Mouse (Mus musculus) gastrocnemius, postnatal 10 days (tissue): ENCODE measurements at regions not wholly inside any gene's neighbourhood (a gene's known extent, or its start where the extent isn't known, plus 50 kb on each side); places are given as distances from the start of the nearest gene placed in this dataset.

Experiments used
- DNase-seq: peaks from one replicate; pipeline ENCODE4 v3.0.0; 2021; ENCODE audit warnings: mixed read lengths

DNA sequence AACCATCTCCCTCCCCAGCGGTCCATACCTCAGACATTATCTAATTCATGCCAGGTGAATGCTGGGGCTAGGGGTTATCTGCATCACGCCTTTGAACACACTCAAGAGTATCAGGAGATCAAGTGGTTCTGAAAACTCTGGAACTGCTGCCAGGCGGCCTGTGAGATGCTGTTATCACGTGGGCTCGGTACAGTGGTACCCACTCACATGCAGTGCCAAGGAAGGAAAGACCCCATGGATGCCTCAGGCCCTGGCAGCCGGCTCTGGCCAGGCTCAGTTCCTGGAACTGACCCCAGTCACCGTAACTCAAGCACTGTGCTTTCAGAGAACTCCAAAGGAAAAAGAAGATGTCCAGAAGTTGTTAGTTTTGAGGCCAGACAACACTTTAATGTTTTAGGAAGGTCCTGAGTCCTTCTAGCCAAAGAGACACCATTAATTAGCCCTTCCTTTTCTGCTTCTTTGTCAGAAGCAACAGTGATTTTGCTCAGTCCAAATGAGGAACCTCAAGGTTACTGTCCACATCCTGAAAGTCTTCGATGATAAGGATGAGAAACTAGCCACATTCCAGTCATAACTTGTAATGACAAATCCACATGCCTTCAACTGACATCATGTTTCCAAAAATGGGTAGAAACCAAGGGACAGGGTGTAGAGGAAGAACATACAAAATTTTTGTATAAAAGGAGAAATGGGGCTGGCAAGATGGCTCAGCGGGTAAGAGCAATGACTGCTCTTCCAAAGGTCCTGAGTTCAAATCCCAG lies 126.1 kb downstream of the Zbtb18 start:
- no peak for DNase-seq

DNA sequence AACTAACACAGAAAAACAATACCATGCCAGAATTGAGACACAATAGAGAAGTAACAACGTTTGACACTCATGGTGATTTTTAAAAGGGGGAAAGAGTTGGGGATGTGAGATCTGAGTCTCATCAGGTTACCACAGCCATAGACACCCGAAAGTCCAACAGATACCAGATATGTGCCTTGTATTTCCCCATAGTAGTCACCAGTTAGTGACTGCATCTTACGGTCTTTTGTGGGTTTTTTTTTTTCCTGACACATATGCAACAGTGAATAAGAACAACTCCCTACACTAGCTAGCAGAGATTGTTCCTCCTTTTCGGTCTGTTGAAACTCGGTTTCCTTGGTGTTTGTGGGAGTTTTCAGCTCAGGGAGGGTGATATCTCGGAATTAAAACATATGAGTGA lies 127.4 kb downstream of the Zbtb18 start:
- DNase-seq = no peak

DNA sequence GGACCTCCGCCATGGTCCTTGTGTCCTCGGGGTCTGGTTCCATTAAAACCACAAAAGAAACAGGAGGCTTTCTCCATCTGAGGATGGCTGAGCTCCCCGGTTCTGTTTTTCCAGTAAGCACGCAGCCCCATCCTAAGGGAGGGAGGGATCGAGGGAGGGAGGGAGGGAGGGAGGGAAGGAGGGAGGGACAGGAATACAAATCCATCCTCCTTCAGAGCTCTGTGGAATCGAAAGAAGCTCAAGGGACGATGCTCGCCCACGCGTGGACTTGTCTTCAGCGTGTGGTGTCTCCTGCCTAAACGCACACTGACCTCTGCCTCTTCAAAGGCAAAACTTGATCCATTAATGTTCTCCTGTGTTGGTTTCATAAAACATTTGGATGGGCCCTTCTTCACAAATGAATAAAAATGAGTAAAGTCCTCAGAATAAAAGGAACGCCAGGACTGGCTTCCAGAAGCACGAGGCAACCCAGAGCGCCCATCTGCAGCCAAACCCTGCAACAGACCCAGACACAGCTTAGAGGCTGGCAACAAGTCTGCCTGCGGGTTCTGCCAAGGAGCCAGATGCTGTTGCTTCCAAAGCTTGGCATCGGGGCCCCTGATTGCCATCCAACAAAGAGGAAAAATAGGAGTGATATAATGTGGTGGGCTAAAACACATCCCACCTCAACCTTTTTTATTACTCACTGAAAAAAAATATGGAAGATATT lies 131.0 kb downstream of the Zbtb18 start:
- DNase-seq = peak; percentile 45

DNA sequence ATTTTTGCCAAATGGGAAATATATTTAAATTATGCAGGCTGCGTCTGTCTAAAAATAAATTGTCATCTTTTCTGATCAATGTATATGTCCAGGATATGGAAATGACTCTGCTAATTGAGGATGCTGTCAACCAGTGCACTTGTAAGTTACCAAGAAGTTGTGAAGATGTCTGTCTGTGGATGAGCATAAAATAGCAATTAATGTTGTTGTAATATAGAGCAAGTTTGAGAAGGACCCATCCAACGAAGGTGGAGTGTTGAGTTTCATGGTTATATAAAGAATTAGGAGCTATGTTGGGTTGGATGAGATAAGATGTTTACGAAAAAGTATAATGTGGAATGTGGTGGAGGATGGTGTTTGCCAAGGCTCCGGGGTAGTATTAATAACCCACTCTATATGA lies 131.6 kb downstream of the Zbtb18 start:
- no peak for DNase-seq

- no peak for DNase-seq
These were observed 132.2 kb downstream of the Zbtb18 start for GRCm38 (mm10) chr1:177574312-177574711.

GRCm38 (mm10) chr1:177584302-177584886 lies 142.2 kb downstream of the Zbtb18 start:
- DNase-seq = no peak

DNA sequence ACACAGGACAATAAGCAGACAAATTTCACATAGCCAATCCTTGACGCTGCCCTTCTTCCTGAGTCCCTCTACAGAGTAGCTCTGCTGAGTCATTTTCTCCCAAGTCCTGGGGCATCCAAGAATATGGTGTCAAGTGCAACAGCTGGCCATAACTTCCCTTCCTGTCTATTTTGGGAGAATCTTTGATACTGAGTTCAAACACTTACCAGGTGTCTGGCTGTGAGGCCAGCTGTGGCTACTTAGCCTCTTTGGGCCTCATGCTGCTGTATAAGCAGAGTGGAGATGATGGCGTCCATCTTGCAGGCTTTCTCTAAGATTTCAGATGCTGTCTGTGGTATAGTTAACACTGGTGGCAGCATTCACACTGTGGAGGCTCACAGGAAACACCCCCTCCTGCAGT lies 143.2 kb downstream of the Zbtb18 start:
- no peak for DNase-seq

- DNase-seq = no peak
These were observed 140.6 kb upstream of the 1700016C15Rik start for GRCm38 (mm10) chr1:177589034-177589433.

- DNase-seq = no peak
These were observed 140.0 kb upstream of the 1700016C15Rik start for GRCm38 (mm10) chr1:177589656-177590055.

- no peak for DNase-seq
These were observed 137.9 kb upstream of the 1700016C15Rik start for GRCm38 (mm10) chr1:177591742-177592141.

DNA sequence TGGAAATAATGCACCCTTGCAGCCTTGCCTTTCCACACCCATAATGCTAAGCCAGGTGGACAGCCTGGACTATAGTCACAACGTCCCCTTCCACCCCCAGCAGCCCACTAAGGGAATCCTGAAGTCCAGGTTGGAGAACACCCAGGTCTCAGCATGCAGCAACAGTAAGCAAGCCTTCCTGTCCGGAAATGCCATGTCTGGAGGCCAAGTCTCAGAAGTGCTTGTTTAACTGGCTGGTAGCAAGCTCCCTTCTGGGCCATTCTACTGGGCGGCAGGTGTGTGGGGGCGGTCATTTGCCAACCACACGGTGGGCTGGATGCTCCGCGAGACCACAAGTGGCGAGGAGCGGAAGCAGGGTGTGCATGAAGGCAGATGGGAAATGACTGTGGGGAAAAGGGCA lies 137.3 kb upstream of the 1700016C15Rik start:
- no peak for DNase-seq

DNA sequence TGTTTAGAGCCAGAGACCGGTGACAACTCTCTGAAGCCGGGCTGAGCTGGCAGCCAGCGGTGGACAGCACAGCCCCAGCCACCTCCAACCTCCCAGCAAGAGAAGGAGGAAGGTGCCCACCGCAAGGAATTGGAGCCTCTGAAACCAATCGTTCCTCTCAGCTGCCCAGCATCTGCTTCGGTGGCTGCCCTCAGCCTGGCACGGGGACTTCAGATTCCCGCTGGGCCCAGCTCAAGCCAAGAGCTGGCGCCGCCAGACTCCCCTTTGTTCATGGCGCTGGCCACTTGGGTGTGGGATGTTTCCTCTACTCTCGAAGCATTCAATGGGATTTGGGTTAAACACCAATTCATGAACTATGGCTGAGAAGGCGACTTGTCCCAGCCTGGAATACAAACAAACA lies 135.3 kb upstream of the 1700016C15Rik start:
- peak; percentile 20 for DNase-seq

- no peak for DNase-seq
These were observed 134.2 kb upstream of the 1700016C15Rik start for GRCm38 (mm10) chr1:177595326-177595914.

DNA sequence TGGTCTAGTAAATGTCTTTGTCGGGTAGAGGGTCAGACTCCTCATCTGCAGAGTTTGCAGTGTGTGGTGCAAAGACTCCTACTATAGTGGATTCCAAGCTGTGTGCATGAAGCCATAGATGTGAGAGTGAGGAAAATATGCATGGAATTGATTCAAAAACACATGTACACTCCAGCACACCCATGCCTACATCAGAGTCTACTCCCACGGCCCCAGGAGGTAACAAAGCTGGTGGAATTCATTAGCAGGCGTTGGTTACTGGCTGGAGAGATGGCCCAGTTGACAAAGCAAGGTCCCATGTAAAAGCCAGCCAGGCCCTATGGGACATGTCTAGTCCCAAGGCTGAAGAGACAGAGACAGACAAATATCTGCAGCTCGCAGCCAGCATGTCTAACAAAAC lies 132.6 kb upstream of the 1700016C15Rik start:
- DNase-seq = no peak

GRCm38 (mm10) chr1:177605353-177605969 lies 124.2 kb upstream of the 1700016C15Rik start:
- no peak for DNase-seq

- DNase-seq = no peak
These were observed 122.0 kb upstream of the 1700016C15Rik start for GRCm38 (mm10) chr1:177607565-177607964.

- no peak for DNase-seq
These were observed 121.0 kb upstream of the 1700016C15Rik start for GRCm38 (mm10) chr1:177608551-177609020.

- no peak for DNase-seq
These were observed 120.4 kb upstream of the 1700016C15Rik start for GRCm38 (mm10) chr1:177609226-177609625.

- no peak for DNase-seq
These were observed 119.9 kb upstream of the 1700016C15Rik start for GRCm38 (mm10) chr1:177609683-177610082.

GRCm38 (mm10) chr1:177610156-177610555 lies 119.5 kb upstream of the 1700016C15Rik start:
- DNase-seq = no peak

DNA sequence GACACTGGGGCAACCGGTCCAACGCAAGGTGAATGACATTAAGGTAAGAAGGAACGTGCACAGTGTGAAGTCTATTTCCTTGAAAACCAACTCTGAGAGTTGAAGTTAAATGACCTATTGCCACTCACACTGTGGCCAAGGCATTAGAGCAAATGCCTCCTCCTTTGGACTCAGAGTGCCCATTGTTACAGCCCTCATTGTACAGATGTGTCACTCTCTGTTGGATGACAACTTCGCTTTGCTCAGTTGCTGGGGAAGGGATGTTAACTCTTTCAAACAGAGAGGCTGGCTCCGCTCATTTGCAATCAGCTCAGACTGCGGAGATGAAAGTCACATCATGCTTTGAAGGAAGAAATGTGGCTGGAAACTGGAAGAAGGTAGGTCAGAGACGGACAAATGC lies 117.1 kb upstream of the 1700016C15Rik start:
- no peak for DNase-seq

- no peak for DNase-seq
These were observed 114.0 kb upstream of the 1700016C15Rik start for GRCm38 (mm10) chr1:177615609-177616008.
